Mouse (Mus musculus): ENCODE measurements around the gene Fam173a.
"Not testable (repeated sequence)": the region's sequence is repeated elsewhere in the genome, so short reads cannot be mapped to it uniquely, and the experiment has no call there.

Gene Fam173a

DNA sequence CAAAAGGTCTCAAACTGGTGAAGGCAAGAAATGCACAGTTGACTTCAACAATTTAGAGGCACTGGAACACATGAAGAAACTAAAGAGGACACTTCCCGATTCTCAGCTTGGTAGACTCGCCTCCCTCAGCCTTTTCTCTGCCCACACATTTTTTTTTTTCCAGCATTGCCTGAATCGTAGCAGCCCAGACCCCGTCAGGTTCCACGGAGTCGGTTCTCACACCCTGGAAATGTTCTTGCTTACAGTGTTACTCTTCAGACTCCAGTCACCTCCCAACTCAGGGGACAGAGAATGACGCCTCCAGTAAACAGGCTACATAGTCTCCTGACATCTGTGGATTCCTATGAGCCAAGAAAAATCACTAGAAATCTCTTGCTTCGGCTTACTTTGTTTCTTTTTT lies 32.6 kb downstream of the Fam173a start:
- no peak for DNase-seq (ENCODE audit: low read depth)

DNA sequence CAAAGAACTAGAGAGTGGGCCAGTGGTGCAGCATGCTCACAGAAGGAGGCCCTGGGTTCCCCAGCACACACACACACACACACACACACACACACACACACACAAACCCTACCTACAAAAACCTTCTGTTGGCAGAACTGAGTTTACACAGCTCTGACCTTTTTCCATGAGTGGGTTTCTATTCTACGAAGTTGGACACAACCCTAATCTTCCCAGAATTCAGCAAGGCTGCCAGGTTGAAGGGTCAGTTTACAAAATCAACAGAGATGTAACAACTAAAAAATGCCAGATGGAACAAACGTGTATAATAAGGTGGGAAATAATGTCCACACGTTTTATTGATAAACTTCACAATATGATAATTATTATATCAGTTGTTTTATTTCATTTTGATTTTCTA lies 35.0 kb downstream of the Fam173a start:
- DNase-seq (ENCODE audit: low read depth), result peak; percentile 59

DNA sequence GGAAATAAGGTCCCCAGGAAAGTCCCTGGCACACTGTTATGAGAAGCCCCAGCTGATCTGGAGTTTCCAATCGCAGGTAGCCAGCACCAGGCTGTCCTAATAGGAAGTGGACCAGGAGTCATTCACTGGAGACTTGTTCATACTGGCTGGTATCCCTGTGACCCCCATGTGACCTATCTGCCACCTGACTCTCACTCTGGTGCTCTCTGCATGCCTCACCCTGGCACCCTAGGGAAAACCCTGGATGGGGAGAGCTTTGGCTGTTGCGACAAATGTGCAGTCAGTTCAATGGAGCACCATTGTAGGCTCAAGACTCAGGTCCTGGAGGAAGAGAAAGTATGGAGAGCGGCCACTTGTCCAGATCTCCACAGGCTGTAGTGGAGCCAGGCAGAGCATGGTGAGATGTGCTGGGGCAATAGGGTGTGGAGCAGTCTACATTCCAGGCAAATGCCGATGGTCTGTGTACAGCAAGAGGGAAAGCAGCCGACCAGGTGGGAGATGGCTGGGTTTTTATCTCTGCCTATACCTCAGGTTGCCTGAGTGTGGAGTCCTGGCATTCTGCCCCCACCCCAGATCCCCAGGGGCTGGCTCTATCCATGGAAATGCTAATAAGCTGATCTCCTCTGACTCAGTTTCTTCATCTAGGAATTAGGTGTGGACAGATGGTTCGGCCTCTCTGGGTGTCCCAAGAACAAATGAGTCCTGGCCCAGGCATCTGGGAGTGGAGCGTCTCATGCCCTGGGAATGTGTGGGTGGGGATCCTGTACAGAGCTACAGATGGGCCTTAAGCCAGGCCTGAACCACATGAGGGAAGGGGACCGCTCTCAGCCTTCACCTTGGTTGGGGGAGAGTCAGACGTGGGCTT lies 36.1 kb downstream of the Fam173a start:
- peak; percentile 88 for DNase-seq (ENCODE audit: low read depth)

DNA sequence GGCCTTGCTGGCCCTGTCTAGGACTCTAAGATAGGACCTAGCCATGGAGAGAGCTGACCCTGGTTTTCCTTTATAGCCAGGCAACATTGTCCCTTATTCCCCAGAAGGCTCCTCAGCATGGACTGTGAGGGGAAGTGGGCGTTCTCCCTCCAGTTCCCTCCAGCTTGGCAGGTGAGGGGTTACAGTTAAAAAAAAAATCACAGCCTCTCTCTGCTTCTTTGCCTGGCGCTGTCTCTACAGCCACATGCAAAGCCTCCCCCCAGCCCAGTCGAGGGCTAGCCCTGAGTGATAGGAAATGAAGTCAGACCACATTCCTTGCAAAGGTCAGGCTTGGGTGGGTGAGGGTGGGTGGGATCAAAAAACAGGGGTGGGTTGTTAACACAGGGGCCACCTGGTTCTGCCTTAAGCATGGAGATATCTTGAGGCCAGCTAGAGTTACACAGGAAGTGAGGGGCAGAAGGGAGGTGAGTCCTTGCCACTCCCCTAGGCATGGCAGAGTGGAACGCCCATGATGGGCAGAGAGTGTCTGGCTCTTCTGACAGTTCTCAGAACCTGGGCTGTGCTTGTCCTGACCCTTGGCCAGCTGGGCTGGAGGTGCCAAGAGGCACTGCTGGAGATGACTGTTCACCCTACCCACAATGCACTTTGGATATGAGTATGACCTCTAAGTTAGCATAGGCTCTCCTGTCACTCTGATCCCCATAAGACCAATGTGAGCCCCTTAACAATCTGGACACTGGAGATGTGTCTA lies 36.9 kb downstream of the Fam173a start:
- no peak for DNase-seq (ENCODE audit: low read depth)

DNA sequence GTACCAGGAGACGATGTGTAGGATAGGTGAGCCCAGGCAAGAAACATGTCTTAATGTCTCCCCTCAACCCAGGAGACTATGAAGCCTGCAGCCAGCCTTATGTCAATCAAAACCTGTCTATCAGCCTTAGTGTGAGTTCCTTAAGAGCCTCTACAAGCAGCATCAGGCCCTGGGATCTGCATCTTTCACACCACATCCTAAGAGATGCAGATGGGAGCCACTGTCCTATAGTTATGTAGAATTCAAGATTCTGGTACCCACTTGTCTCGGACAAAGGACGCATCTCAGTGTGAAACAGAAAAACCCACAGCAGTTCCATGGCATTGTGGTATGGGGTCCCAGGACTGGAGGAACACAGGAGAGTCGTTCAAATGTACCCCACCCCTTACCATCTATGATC lies 37.6 kb downstream of the Fam173a start:
- no peak for DNase-seq (ENCODE audit: low read depth)

DNA sequence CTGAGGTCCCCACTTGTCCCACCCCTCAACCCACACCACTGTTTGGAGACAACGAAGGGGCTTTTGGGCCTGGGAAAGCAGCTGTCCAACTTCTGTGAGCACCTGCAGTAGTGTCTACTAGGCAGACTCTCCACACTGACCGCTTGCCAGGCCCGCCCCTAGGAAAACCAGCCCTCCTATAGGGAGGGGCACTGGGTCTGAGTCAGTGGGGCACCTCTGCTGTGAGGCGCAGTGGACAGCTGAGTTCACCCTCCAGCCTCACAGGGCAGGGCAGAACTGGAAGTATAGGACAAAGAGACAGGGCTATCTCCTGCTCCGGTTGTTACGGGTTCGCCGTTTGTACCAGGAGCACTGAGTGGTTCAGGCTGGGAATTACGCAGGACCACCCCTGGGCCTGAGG lies 38.5 kb downstream of the Fam173a start, which contains the start of gene Msln:
Gene Msln (minus strand): TSS at position 138 of the 400 bp plus-strand sequence.
- DNase-seq (ENCODE audit: low read depth), result peak; percentile 52

GRCm38 (mm10) chr17:25751446-25751845 lies 41.3 kb downstream of the Fam173a start:
- DNase-seq (ENCODE audit: low read depth), result peak; percentile 90

DNA sequence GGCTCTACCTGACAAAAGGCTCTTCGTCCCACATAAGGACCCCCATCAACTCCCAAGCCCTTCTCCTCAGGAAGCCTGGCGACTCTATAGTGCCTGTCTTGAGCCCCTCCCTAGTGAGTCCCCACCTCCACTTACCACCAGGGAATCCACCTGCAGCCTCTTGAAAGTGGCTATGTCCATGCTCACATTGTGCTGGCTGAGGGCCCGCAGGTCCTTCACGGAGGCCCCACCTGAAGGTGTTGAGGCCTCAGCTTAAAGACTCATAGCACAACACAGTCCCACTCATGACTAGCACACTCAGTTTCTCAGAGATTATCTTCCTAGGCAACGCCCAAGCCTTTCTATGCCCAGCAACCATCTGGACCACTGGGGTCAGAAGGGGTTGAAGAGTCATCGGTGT lies 43.4 kb downstream of the Fam173a start:
- no peak for DNase-seq (ENCODE audit: low read depth)

DNA sequence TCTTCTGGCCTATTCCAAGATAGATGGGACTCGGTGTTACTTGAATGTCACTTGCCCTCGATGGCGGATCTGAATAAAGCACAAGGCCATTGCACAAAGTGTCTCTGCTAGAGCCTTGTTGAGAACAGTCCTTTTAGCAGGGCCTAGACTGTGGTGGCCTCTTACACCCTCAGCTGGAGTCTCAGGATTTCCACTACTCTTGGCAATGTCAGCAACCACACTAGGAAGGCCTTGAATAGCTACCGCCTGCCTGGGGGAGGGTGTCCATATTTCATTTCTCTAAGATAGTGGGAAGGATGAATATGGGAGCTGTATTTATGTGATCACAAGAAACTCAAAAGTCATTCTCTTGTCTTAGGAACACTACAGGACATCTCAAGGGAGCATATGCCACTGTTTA lies 44.5 kb downstream of the Fam173a start:
- DNase-seq (ENCODE audit: low read depth), result no peak

DNA sequence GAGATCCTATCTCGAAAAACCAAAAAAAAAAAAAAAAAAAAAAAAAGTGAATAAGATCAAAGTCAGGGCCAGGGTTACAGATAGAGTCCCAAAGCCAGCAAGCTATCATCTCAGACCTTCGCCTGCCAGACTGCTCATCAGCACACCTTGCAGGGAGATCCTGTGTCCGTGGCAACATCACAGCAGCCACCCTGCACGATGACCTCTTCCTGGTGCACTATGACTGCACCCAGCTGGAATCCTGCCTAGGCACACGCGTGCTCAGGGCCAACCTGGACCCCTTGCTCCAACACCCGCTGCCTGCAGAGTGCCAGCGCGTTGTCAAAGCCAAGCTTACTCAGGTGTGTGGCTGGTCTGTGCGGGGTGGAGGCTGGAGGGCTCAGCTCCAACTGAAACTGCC lies 48.4 kb downstream of the Fam173a start:
- DNase-seq (ENCODE audit: low read depth), result no peak

DNA sequence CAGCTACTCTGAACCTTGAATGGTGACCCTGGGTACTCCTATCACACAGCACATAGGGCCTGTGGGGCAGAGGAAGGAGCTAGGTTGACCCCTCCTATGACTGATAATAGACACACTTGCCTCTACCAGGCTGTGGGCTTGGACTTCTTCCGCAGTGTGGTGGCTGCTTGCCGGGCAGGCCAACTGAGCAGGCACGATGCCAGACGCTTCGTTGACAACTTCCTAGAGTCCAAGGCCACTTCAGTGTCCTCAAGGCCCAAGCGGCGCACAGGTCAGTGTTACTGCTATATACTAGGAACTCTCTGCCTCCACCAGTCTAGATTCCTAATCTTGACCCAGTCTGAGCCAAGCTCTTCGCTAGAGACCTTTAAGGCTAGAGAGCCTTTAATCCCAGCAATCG lies 48.9 kb downstream of the Fam173a start:
- no peak for DNase-seq (ENCODE audit: low read depth)

GRCm38 (mm10) chr17:25741471-25741870 lies 51.2 kb downstream of the Fam173a start:
- DNase-seq (ENCODE audit: low read depth), result not testable (repeated sequence)

Measured in NIH3T3 (cell line).